Comparison of ENCODE assay signal across 9 mouse cellular contexts in genomic region chr1:157243576-157244452, GRCm38 (mm10).
DNase-seq lines count a peak whose midpoint lies in the region; ATAC-seq and TF ChIP-seq lines count a peak whose summit lies in the region.
"Had no signal": no experiment of that assay in that cellular context is flagged by ENCODE, and none has a peak within 500 bp of the region (broad histone marks: within the 10 kb centered on the region; RNA-seq: fewer than 3 reads in every experiment).

No protein-coding gene starts in this region.

- peak overlapping the region; percentile 51 for H3K4me2 ChIP-seq in hindbrain, embryonic 14.5 days (replicated peaks)
- H3K4me2 ChIP-seq in lung, postnatal 0 days (replicated peaks; ENCODE audit: low read depth, low read length) = no peak overlapping the region
- H3K4me2 ChIP-seq: liver, embryonic 12.5 days had no signal

- peak overlapping the region; percentile 97 for H3K27ac ChIP-seq in hindbrain, embryonic 14.5 days
- H3K27ac ChIP-seq in lung, postnatal 0 days (ENCODE audit: low read length) = no peak overlapping the region
- H3K27ac ChIP-seq: liver, embryonic 12.5 days had no signal

- H3K9ac ChIP-seq in hindbrain, embryonic 14.5 days = peak overlapping the region; percentile 83
- no peak overlapping the region for H3K9ac ChIP-seq in lung, postnatal 0 days (replicated peaks; ENCODE audit: low read depth)
- H3K9ac ChIP-seq: liver, embryonic 12.5 days had no signal

- WGBS in hindbrain, embryonic 14.5 days = 17% methylated on average over 7 of the region's 7 CpGs
- WGBS in lung, postnatal 0 days = 54% methylated on average over 7 of the region's 7 CpGs

- peak; percentile 29 to 39 for DNase-seq in frontal cortex, postnatal 36 days (ENCODE audit: low spot score in 2 of 2)
- DNase-seq in frontal cortex, postnatal 25 days (ENCODE audit: low spot score in 2 of 2) = no peak
- peak; percentile 46 for DNase-seq in retina, postnatal 1 day
- no peak for DNase-seq in retina, embryonic 14.5 days (ENCODE audit: low spot score)
- DNase-seq in hindbrain, embryonic 14.5 days (ENCODE audit: low spot score) = peak; percentile 64
- peak; percentile 41 for DNase-seq in right cerebral cortex, postnatal 4 days
- no peak for DNase-seq in lung, postnatal 0 days (ENCODE audit: low spot score)
- no peak for DNase-seq in spleen, postnatal 14 days (ENCODE audit: low spot score in 2 of 2)

- peak; percentile 71 for ATAC-seq in hindbrain, embryonic 14.5 days (ENCODE audit: low FRiP score)
- no peak for ATAC-seq in lung, postnatal 0 days
- ATAC-seq: liver, embryonic 12.5 days had no signal

- H3K4me1 ChIP-seq in hindbrain, embryonic 14.5 days (replicated peaks; ENCODE audit: control insufficient read depth, insufficient read depth, low read length) = peaks cover 6% of the 10 kb centered on the region
- no peaks in the 10 kb centered on the region for H3K4me1 ChIP-seq in lung, postnatal 0 days (ENCODE audit: insufficient read depth, low read depth, low read length)
- H3K4me1 ChIP-seq: liver, embryonic 12.5 days had no signal

- no peak for TF ChIP-seq CTCF in lung, postnatal 0 days (IDR thresholded peaks at IDR 0.05)

- H3K36me3 ChIP-seq in hindbrain, embryonic 14.5 days (replicated peaks; ENCODE audit: control insufficient read depth, insufficient read depth) = no peaks in the 10 kb centered on the region
- H3K36me3 ChIP-seq in lung, postnatal 0 days (ENCODE audit: insufficient read depth, low read length) = no peaks in the 10 kb centered on the region
- H3K36me3 ChIP-seq: liver, embryonic 12.5 days had no signal

- H3K9me3 ChIP-seq in hindbrain, embryonic 14.5 days (ENCODE audit: control insufficient read depth, low read length) = no peaks in the 10 kb centered on the region
- H3K9me3 ChIP-seq in lung, postnatal 0 days (ENCODE audit: low read length) = no peaks in the 10 kb centered on the region
- H3K9me3 ChIP-seq: liver, embryonic 12.5 days had no signal

- peak overlapping the region; percentile 44 for H3K4me3 ChIP-seq in hindbrain, embryonic 14.5 days (replicated peaks; ENCODE audit: low read length)
- H3K4me3 ChIP-seq in lung, postnatal 0 days (ENCODE audit: low read depth, low read length) = no peak overlapping the region
- H3K4me3 ChIP-seq: liver, embryonic 12.5 days had no signal

- TF ChIP-seq EP300 in lung, postnatal 0 days (IDR thresholded peaks at IDR 0.05) = no peak

- no peaks in the 10 kb centered on the region for H3K27me3 ChIP-seq in hindbrain, embryonic 14.5 days (ENCODE audit: control insufficient read depth, insufficient read depth, low read length)
- no peaks in the 10 kb centered on the region for H3K27me3 ChIP-seq in lung, postnatal 0 days (replicated peaks; ENCODE audit: insufficient read depth, low read length)
- H3K27me3 ChIP-seq: liver, embryonic 12.5 days had no signal

Comparison
In these comparisons a context has a peak if more than half of its experiments do, and no peak if none do; other contexts are left out.
1. DNase-seq: peak in frontal cortex, postnatal 36 days (2 of 2), retina, postnatal 1 day (single experiment), hindbrain, embryonic 14.5 days (single experiment) and right cerebral cortex, postnatal 4 days (single experiment); none in frontal cortex, postnatal 25 days (0 of 2), retina, embryonic 14.5 days (single experiment), lung, postnatal 0 days (single experiment) and spleen, postnatal 14 days (0 of 2).